Mouse (Mus musculus) limb, embryonic 15.5 days (tissue): ENCODE measurements around the gene Ets1. TPM values are rescaled to one million over a fixed set of nuclear protein-coding genes. Genes with fewer than 3 reads are reported as not detected.

ENCODE experiments used
- ATAC-seq: fragments of 200-750 bp; cut with Nextera tagmentation; 2 replicates; pipeline ENCODE4 v1.8.0; 2017; ENCODE audit warnings: low read depth, moderate TSS enrichment; ENCODE audit not compliant: insufficient number of reproducible peaks, low FRiP score, low TSS enrichment
- H3K27ac ChIP-seq: fragments of 300-500 bp; sonication (generic); 2 replicates; pipeline ENCODE4 v1.5.1; 2015; ENCODE audit warnings: moderate library complexity, mild to moderate bottlenecking, inconsistent platforms
- H3K27me3 ChIP-seq: fragments of 300-500 bp; sonication (generic); 2 replicates; pipeline ENCODE4 v1.6.1; 2015; ENCODE audit warnings: inconsistent platforms
- H3K36me3 ChIP-seq: fragments of 300-500 bp; sonication (generic); 2 replicates; pipeline ENCODE4 v1.6.1; 2015; ENCODE audit warnings: inconsistent platforms
- H3K4me1 ChIP-seq: fragments of 300-500 bp; sonication (generic); 2 replicates; pipeline ENCODE4 v1.6.1; 2015; ENCODE audit warnings: inconsistent platforms
- H3K4me2 ChIP-seq: fragments of 300-500 bp; sonication (generic); 2 replicates; pipeline ENCODE4 v1.6.1; 2015; ENCODE audit warnings: mild to moderate bottlenecking, inconsistent platforms
- H3K4me3 ChIP-seq: fragments of 300-500 bp; sonication (generic); 2 replicates; pipeline ENCODE4 v1.5.1; 2015; ENCODE audit warnings: mild to moderate bottlenecking, inconsistent platforms
- H3K9ac ChIP-seq: fragments of 300-500 bp; sonication (generic); 2 replicates; pipeline ENCODE4 v1.6.1; 2015; ENCODE audit warnings: inconsistent platforms
- H3K9me3 ChIP-seq: fragments of 300-500 bp; sonication (generic); 2 replicates; pipeline ENCODE4 v1.6.1; 2016; ENCODE audit warnings: inconsistent platforms
- WGBS: fragments of 180-500 bp; shearing (Covaris S2); methylation state at CpG from one replicate; pipeline ENCODE4 v1.1.7; 2015; 5-methylcytosine and 5-hydroxymethylcytosine counted together
- polyA plus RNA-seq: library from polyadenylated mRNA; unstranded; fragments of >200 nt; fragmentation: Nextera tagmentation; extraction: Ambion mirVana; gene quantifications from 2 replicates; pipeline ENCODE4 v1.2.1, GENCODE M21; 2015

The Ets1 gene
- polyA plus RNA-seq, 1 experiment from 2014 or later, result 42.9 TPM

GRCm38 (mm10) chr9:32700091-32700905, 64.3 kb downstream of the Ets1 start:
- peaks cover 14% of the 10 kb centered on the region for H3K4me1 ChIP-seq

DNA sequence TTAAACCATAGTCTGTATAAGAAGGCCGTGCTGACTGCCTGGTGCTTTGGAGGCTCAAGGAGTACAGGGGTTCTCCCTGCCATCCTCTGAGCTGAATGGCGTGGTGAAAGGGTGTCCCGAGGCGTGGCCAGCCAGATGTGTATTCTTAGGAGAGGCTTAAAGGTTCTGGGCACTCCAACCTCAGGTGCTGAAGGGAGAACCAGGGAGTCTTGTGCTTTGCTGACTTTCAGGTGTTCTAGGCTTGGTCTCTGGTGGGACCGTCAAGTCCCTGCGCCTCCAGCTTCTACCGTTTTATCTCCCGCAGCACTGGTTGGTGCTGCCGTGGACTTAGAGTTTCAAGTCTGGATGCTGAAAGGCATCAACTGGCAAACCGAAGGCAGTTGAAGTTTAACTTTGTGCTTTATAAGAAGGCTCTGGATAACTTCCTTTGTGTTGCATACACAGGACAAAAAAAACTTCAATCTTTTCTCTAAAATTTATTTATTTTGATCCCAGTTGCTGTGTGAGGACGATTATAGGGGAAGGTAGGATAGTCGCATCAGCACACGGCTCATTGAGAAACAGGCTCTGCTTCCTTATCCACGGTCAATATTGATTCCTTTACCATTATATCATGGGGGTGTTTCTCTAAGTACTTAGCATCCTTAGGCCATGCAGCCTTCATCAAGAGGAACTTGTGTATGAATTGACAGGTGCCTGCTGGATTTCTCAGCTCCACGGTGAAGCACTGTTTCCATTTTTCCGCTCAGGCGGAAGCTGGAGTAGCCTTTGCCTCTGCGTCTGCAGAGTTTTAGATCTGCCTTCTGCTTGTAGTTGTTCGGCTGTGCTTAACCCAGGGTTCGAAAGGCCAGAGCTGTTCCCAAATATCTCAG, 65.3 kb downstream of the Ets1 start:
- H3K9ac ChIP-seq, result no peak overlapping the region
- no peak overlapping the region for H3K4me2 ChIP-seq
- no peak for ATAC-seq

More at GRCm38 (mm10) chr9:32700091-32700905, 64.3 kb downstream of the Ets1 start:
- Histone ChIP-seq H3K36me3 (no peaks in the 10 kb centered on the region), H3K27me3 (no peaks in the 10 kb centered on the region), H3K27ac (no peak overlapping the region), H3K4me3 (no peak overlapping the region), H3K9ac (no peak overlapping the region), H3K9me3 (no peaks in the 10 kb centered on the region), H3K4me2 (0 out of 2 replicates have a peak overlapping the region, but pooled peaks have one; percentile 19)
- 63% methylated on average over 7 of the region's 7 CpGs for WGBS
- ATAC-seq, result no peak

GRCm38 (mm10) chr9:32701998-32702305, 65.9 kb downstream of the Ets1 start:
- H3K27ac ChIP-seq, result no peak overlapping the region
- H3K9ac ChIP-seq, result no peak overlapping the region
- H3K4me2 ChIP-seq, result no peak overlapping the region
- no peaks in the 10 kb centered on the region for H3K36me3 ChIP-seq
- 65% methylated on average over 2 of the region's 2 CpGs for WGBS
- H3K27me3 ChIP-seq, result no peaks in the 10 kb centered on the region
- ATAC-seq, result no peak
- no peak overlapping the region for H3K4me3 ChIP-seq
- H3K9me3 ChIP-seq, result no peaks in the 10 kb centered on the region
- peaks cover 12% of the 10 kb centered on the region; the same call in 1 of the 2 replicates for H3K4me1 ChIP-seq

More for the DNA sequence above, 65.3 kb downstream of the Ets1 start:
- Histone ChIP-seq H3K4me3 (no peak overlapping the region), H3K4me1 (peaks cover 12% of the 10 kb centered on the region; the same call in 1 of the 2 replicates), H3K27ac (no peak overlapping the region), H3K9me3 (no peaks in the 10 kb centered on the region), H3K36me3 (no peaks in the 10 kb centered on the region), H3K27me3 (no peaks in the 10 kb centered on the region)
- WGBS, result 81% methylated on average over 20 of the region's 20 CpGs

DNA sequence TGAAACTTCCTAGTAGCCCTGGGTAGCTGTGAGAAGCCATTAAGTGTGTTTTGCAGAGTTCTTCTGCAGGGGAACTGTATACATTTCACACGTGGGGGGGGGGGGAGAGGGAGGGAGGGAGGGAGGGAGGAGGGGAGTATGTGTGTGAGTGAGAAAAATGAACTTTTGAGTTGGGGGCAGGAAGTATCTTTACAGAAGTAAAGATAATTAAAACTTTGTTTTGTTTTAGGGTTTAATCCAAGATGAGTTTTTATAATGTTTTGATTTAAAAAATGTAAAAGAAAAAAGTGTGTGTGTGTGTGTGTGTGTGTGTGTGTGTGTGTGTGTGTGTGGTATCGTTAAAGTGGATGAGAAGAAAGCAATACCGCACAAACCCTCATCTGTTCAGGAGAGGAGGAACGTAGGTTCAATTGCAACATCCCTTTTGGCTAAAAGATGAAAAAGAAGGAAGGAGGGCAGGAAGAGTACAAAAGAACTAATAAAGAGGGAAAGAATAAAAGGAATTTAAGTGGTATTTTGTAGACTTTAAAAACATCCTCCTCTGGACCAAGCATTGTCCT, 66.9 kb downstream of the Ets1 start:
- H3K9me3 ChIP-seq, result no peaks in the 10 kb centered on the region
- H3K27ac ChIP-seq, result no peak overlapping the region
- H3K4me2 ChIP-seq, result no peak overlapping the region
- no peaks in the 10 kb centered on the region for H3K36me3 ChIP-seq
- H3K4me3 ChIP-seq, result no peak overlapping the region
- H3K9ac ChIP-seq, result no peak overlapping the region
- 42% methylated on average over 4 of the region's 4 CpGs for WGBS
- peaks cover 12% of the 10 kb centered on the region; the same call in 1 of the 2 replicates for H3K4me1 ChIP-seq
- no peak for ATAC-seq
- H3K27me3 ChIP-seq, result no peaks in the 10 kb centered on the region

DNA sequence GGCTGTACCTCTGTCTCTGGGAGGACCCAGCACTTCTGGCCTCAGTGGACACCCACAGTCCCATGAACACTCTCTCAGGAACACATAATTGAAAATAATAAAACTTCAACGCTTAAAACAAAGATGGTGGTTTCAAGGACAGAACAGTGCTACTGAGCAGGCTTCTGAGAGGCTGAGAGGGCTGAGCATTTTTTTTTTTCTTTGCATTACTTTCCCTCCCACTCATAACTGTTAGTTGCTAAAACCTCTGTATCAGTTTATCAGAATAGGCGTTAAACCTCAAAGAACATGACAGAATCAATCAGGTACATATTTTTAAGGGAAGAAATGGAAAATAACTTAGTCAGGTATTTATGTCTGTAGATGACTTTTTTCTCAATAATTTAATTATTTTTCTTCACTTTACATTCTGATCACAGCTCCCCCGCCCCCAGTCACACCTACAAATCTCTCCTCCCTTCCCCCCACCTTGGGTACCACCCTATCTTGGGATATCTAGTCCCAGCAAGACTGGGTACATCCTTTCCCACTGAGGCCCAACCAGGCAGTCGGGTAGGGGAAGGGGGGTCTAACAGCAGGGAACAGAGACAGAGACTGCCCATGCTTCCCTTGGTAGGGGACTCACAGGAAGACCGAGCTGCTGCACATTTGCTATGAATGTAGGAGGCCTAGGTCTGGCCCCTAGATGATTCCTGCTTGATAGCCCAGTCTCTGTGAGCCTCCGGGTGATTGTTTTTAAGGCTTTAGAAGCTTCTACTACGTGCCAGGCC, 68.1 kb downstream of the Ets1 start:
- ATAC-seq, result no peak
- 75% methylated on average over 7 of the region's 7 CpGs for WGBS
- no peaks in the 10 kb centered on the region for H3K36me3 ChIP-seq

DNA sequence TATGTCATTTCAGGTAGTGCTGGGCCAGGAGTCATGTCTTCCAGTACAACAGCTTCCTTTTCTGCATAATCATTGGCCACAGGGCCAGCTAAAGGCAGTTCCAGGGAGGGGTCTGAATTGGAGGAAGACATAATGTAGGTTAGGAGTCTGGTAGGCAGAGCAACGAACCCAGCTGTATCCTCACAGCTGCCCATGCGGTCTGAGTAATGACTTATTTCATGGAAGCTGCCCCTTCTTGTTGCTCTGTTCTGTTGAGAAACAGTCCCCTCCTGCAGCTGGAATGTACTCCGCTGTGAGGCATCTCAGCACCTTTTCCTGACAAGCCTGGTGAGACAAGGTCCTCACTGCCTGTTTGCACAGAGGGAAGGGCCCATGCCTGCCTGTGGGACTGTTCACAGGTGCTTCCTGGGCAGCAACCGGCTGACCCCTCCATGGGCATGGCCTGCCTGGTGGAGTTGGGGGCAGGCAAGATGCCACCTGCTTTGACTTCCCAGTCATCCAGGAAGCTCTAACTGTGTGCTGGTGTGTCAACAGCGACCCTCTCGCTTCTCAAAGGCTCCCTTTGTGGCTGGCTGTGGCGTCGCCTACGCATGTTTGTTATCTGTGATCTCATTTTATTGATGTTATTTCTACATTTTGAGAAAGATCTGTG, 69.9 kb downstream of the Ets1 start:
- peaks cover 19% of the 10 kb centered on the region for H3K4me1 ChIP-seq
- no peak overlapping the region for H3K4me2 ChIP-seq
- H3K27me3 ChIP-seq, result no peaks in the 10 kb centered on the region
- H3K9ac ChIP-seq, result no peak overlapping the region
- 0 out of 2 replicates have a peak overlapping the region, but pooled peaks have one; percentile 7 for H3K27ac ChIP-seq
- 70% methylated on average over 9 of the region's 9 CpGs for WGBS
- H3K4me3 ChIP-seq, result no peak overlapping the region
- ATAC-seq, result no peak
- no peaks in the 10 kb centered on the region for H3K36me3 ChIP-seq
- H3K9me3 ChIP-seq, result no peaks in the 10 kb centered on the region

More for the DNA sequence above, 68.1 kb downstream of the Ets1 start:
- Histone ChIP-seq H3K4me2 (no peak overlapping the region), H3K9me3 (no peaks in the 10 kb centered on the region), H3K27ac (no peak overlapping the region), H3K4me3 (no peak overlapping the region), H3K9ac (no peak overlapping the region), H3K4me1 (peaks cover 12% of the 10 kb centered on the region; the same call in 1 of the 2 replicates), H3K27me3 (no peaks in the 10 kb centered on the region)

DNA sequence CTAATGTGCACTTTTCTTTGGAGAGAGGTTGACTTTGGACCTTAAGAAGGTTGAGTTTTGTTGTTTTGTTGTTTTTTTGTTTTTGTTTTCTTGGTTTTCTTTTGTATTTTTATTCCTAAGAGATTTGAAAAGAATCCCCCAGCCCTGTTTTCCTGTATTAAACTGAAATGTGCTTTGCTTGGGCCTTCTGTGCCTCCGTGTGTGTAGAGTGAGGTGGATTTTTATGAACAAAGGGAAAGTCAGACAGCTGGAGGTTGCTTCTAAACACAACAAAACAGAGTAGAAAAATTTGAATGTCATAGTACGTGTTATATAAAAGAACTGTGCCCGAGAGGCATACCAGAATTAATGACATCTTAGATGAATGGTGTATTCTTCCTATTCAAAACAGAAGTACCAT, 71.4 kb downstream of the Ets1 start:
- 70% methylated on average over 3 of the region's 3 CpGs for WGBS
- Histone ChIP-seq H3K4me3 (no peak overlapping the region), H3K4me1 (peaks cover 34% of the 10 kb centered on the region), H3K27me3 (no peaks in the 10 kb centered on the region), H3K9ac (no peak overlapping the region), H3K27ac (no peak overlapping the region), H3K36me3 (no peaks in the 10 kb centered on the region), H3K4me2 (no peak overlapping the region), H3K9me3 (no peaks in the 10 kb centered on the region)
- no peak for ATAC-seq

- peaks cover 44% of the 10 kb centered on the region for H3K4me1 ChIP-seq
- H3K27ac ChIP-seq, result no peak overlapping the region
- no peaks in the 10 kb centered on the region for H3K27me3 ChIP-seq
- WGBS, result 79% methylated on average over 6 of the region's 6 CpGs
- no peaks in the 10 kb centered on the region for H3K9me3 ChIP-seq
- H3K4me2 ChIP-seq, result no peak overlapping the region
- ATAC-seq, result no peak
- no peaks in the 10 kb centered on the region for H3K36me3 ChIP-seq
- no peak overlapping the region for H3K4me3 ChIP-seq
- H3K9ac ChIP-seq, result no peak overlapping the region
These were observed 72.5 kb downstream of the Ets1 start for GRCm38 (mm10) chr9:32708491-32708890.

GRCm38 (mm10) chr9:32709359-32709758, 73.3 kb downstream of the Ets1 start:
- no peaks in the 10 kb centered on the region for H3K9me3 ChIP-seq
- H3K27ac ChIP-seq, result no peak overlapping the region
- WGBS, result 12% methylated on average over 5 of the region's 5 CpGs
- no peaks in the 10 kb centered on the region for H3K36me3 ChIP-seq
- H3K27me3 ChIP-seq, result no peaks in the 10 kb centered on the region
- no peak for ATAC-seq
- H3K4me2 ChIP-seq, result no peak overlapping the region
- H3K9ac ChIP-seq, result no peak overlapping the region
- H3K4me1 ChIP-seq, result peaks cover 53% of the 10 kb centered on the region
- H3K4me3 ChIP-seq, result no peak overlapping the region

GRCm38 (mm10) chr9:32709764-32710734, 74.0 kb downstream of the Ets1 start:
- H3K4me2 ChIP-seq, result 0 out of 2 replicates have a peak overlapping the region, but pooled peaks have one; percentile 4
- no peaks in the 10 kb centered on the region for H3K27me3 ChIP-seq
- no peaks in the 10 kb centered on the region for H3K9me3 ChIP-seq
- H3K9ac ChIP-seq, result no peak overlapping the region
- H3K27ac ChIP-seq, result no peak overlapping the region
- no peak overlapping the region for H3K4me3 ChIP-seq
- ATAC-seq, result no peak
- H3K36me3 ChIP-seq, result no peaks in the 10 kb centered on the region
- 60% methylated on average over 17 of the region's 17 CpGs for WGBS
- H3K4me1 ChIP-seq, result peaks cover 60% of the 10 kb centered on the region
